8 mouse cellular contexts compared by ENCODE assay signal in genomic region chr12:101123013-101123412, GRCm38 (mm10). TPM values are rescaled to one million over a fixed set of nuclear protein-coding genes. Genes with fewer than 3 reads are reported as not detected.
DNase-seq lines count a peak whose midpoint lies in the region; ATAC-seq lines count a peak whose summit lies in the region.
"Had no signal": no experiment of that assay in that cellular context is flagged by ENCODE, and none has a peak within 500 bp of the region (broad histone marks: within the 10 kb centered on the region; RNA-seq: fewer than 3 reads in every experiment).

No protein-coding gene starts in this region.

- H3K4me1 ChIP-seq in kidney, embryonic 15.5 days, result no peaks in the 10 kb centered on the region
- H3K4me1 ChIP-seq: megakaryocyte, embryonic 14.5 days had no signal

- DNase-seq in kidney, adult 9 months, result peak; percentile 7
- DNase-seq in A20 (ENCODE audit: low read depth, low spot score) (peak; percentile 36), ES-CJ7 (ENCODE audit: low read depth, low spot score) (peak; percentile 27)
- DNase-seq in fibroblast of lung, adult 2 months (ENCODE audit: low read depth), result peak; percentile 4
- DNase-seq in testis, postnatal 10 days (ENCODE audit: low spot score), result no peak
- no peak for DNase-seq in cerebellum, adult 11 months

- ATAC-seq in kidney, embryonic 15.5 days (replicated peaks; ENCODE audit: low FRiP score), result no peak

- no peak overlapping the region for H3K4me2 ChIP-seq in kidney, embryonic 15.5 days

- H3K9me3 ChIP-seq in kidney, embryonic 15.5 days (replicated peaks), result no peaks in the 10 kb centered on the region

- no peaks in the 10 kb centered on the region for H3K36me3 ChIP-seq in kidney, embryonic 15.5 days

- 11% methylated on average over 1 of the region's 1 CpGs for WGBS in kidney, embryonic 15.5 days

- H3K9ac ChIP-seq in kidney, embryonic 15.5 days, result no peak overlapping the region

- H3K4me3 ChIP-seq in kidney, embryonic 15.5 days (replicated peaks), result no peak overlapping the region
- H3K4me3 ChIP-seq: megakaryocyte, embryonic 14.5 days had no signal

- no peaks in the 10 kb centered on the region for H3K27me3 ChIP-seq in kidney, embryonic 15.5 days

- no peak overlapping the region for H3K27ac ChIP-seq in kidney, embryonic 15.5 days

RNA-seq across cellular contexts. Expression of gene Ppp4r3a, which starts 39.5 kb away (rescaled TPM):
- polyA plus RNA-seq in kidney, embryonic 15.5 days (2015; fragmentation: Nextera tagmentation; extraction: Ambion mirVana), result 43.5 and 44.0 TPM in 2 replicates

Comparison
In these comparisons a context has a peak if more than half of its experiments do, and no peak if none do; other contexts are left out.
1. DNase-seq: peak in kidney, adult 9 months (single experiment), A20 (single experiment), ES-CJ7 (single experiment) and fibroblast of lung, adult 2 months (single experiment); none in testis, postnatal 10 days (single experiment) and cerebellum, adult 11 months (single experiment).